Mouse (Mus musculus) CH12.LX (cell line): ENCODE results near the gene Pgm5. TPM values are rescaled to one million over a fixed set of nuclear protein-coding genes. Genes with fewer than 3 reads are reported as not detected.

Experiments
- DNase-seq: peaks from one replicate; pipeline ENCODE4 v3.0.0-alpha.2; 2013; ENCODE audit errors: extremely low read depth
- H3K27ac ChIP-seq: 2 replicates; pipeline ENCODE4 v1.5.1; 2012; ENCODE audit warnings: low read depth, mild to moderate bottlenecking, control low read depth, moderate library complexity; ENCODE audit not compliant: insufficient read depth
- H3K27me3 ChIP-seq: replicated peaks from 2 replicates; pipeline ENCODE3; 2012; ENCODE audit warnings: inconsistent platforms
- H3K36me3 ChIP-seq, 2 experiments: replicated peaks in 1 of 2; 2 replicates each; pipeline versions ENCODE3 to v1.6.1; 2012; ENCODE audit warnings: inconsistent platforms in 1 of 2, low read length in 1 of 2, mild to moderate bottlenecking in 1 of 2, mixed read lengths in 1 of 2, moderate library complexity in 1 of 2; ENCODE audit not compliant: control insufficient read depth in 1 of 2, insufficient read depth in 1 of 2
- H3K4me1 ChIP-seq, 2 experiments: 2 replicates each; pipeline ENCODE4 v1.6.1; 2012; ENCODE audit warnings: inconsistent platforms in 1 of 2, moderate library complexity in 1 of 2; ENCODE audit not compliant: insufficient read depth in 2 of 2, control insufficient read depth in 1 of 2
- H3K4me2 ChIP-seq: 2 replicates; pipeline ENCODE4 v1.6.1; 2012; ENCODE audit warnings: low read depth, mild to moderate bottlenecking, control low read depth; ENCODE audit not compliant: poor library complexity, insufficient read depth, severe bottlenecking
- H3K4me3 ChIP-seq, 3 experiments: fragments of 150-350 bp in 1 of 3; sonication (generic) in 1 of 3; replicated peaks in 1 of 3; 2 replicates each; pipeline versions ENCODE3 to v1.5.1; 2011 to 2012; ENCODE audit warnings: low read depth in 2 of 3, low read length in 2 of 3, mild to moderate bottlenecking in 2 of 3, moderate library complexity in 2 of 3, control low read depth in 1 of 3, improper control_type of control experiment in 1 of 3, inconsistent platforms in 1 of 3, mixed read lengths in 1 of 3; ENCODE audit not compliant: poor library complexity in 1 of 3
- H3K79me2 ChIP-seq: replicated peaks from 2 replicates; pipeline ENCODE4 v1.6.1; 2012; ENCODE audit warnings: mild to moderate bottlenecking, moderate library complexity; ENCODE audit not compliant: control insufficient read depth, poor library complexity, insufficient read depth, severe bottlenecking; ENCODE audit errors: extremely low read depth
- H3K9ac ChIP-seq: 2 replicates; pipeline ENCODE4 v1.6.1; 2012; ENCODE audit warnings: low read depth, mild to moderate bottlenecking, control low read depth, moderate library complexity; ENCODE audit not compliant: insufficient read depth
- H3K9me3 ChIP-seq: replicated peaks from 2 replicates; pipeline ENCODE3; 2012; ENCODE audit warnings: low read length, inconsistent platforms, mixed read lengths
- CHD1 ChIP-seq: IDR thresholded peaks from 2 replicates; pipeline ENCODE4 v1.6.1; 2012; ENCODE audit warnings: low read depth, low read length, improper control_type of control experiment, inconsistent platforms
- E2F4 ChIP-seq: IDR thresholded peaks from 2 replicates; pipeline ENCODE4 v1.6.1; 2011; ENCODE audit warnings: low read depth, low read length, improper control_type of control experiment; ENCODE audit not compliant: insufficient replicate concordance
- ELF1 ChIP-seq: IDR thresholded peaks from 2 replicates; pipeline ENCODE4 v1.6.1; 2014; ENCODE audit warnings: low read depth, mild to moderate bottlenecking, inconsistent platforms, low read length, improper control_type of control experiment
- GABPA ChIP-seq: IDR thresholded peaks from 2 replicates; pipeline ENCODE4 v1.6.1; 2012; ENCODE audit warnings: low read depth, low read length, improper control_type of control experiment, inconsistent platforms; ENCODE audit not compliant: insufficient replicate concordance
- KAT2A ChIP-seq: IDR thresholded peaks from 2 replicates; pipeline ENCODE4 v1.6.1; 2012; ENCODE audit warnings: low read length, improper control_type of control experiment, inconsistent platforms; ENCODE audit not compliant: insufficient replicate concordance
- MAX ChIP-seq: IDR thresholded peaks from 2 replicates; pipeline ENCODE4 v1.6.1; 2011; ENCODE audit warnings: low read length, improper control_type of control experiment
- MXI1 ChIP-seq: IDR thresholded peaks from 2 replicates; pipeline ENCODE4 v1.6.1; 2011; ENCODE audit warnings: mild to moderate bottlenecking, low read depth, low read length, improper control_type of control experiment
- MYC ChIP-seq: IDR thresholded peaks from 2 replicates; pipeline ENCODE4 v1.6.1; 2011; ENCODE audit warnings: low read depth, mild to moderate bottlenecking, improper control_type of control experiment, low read length
- NRF1 ChIP-seq: IDR thresholded peaks from 2 replicates; pipeline ENCODE4 v1.6.1; 2014; ENCODE audit warnings: low read depth, mild to moderate bottlenecking, inconsistent platforms, low read length, improper control_type of control experiment, moderate library complexity
- POLR2AphosphoS2 ChIP-seq: IDR thresholded peaks from 2 replicates; pipeline ENCODE4 v1.6.1; 2011; ENCODE audit warnings: low read depth, low read length, improper control_type of control experiment
- RAD21 ChIP-seq: IDR thresholded peaks from 2 replicates; pipeline ENCODE4 v1.6.1; 2011; ENCODE audit warnings: low read depth, mild to moderate bottlenecking, low read length, improper control_type of control experiment, moderate library complexity
- RCOR1 ChIP-seq: conservative IDR thresholded peaks from 2 replicates; pipeline ENCODE4 v1.6.1; 2012; ENCODE audit warnings: low read depth, mild to moderate bottlenecking, inconsistent platforms, low read length, improper control_type of control experiment
- SIN3A ChIP-seq: IDR thresholded peaks from 2 replicates; pipeline ENCODE4 v1.6.1; 2012; ENCODE audit warnings: low read length, improper control_type of control experiment, inconsistent platforms
- SMC3 ChIP-seq: IDR thresholded peaks from 2 replicates; pipeline ENCODE4 v1.6.1; 2011; ENCODE audit warnings: low read depth, low read length, improper control_type of control experiment
- USF1 ChIP-seq: IDR thresholded peaks from 2 replicates; pipeline ENCODE4 v1.6.1; 2014; ENCODE audit warnings: low read depth, mild to moderate bottlenecking, inconsistent platforms, low read length, improper control_type of control experiment
- USF2 ChIP-seq: conservative IDR thresholded peaks from 2 replicates; pipeline ENCODE4 v1.6.1; 2011; ENCODE audit warnings: low read depth, low read length, improper control_type of control experiment
- ZC3H11A ChIP-seq: IDR thresholded peaks from 2 replicates; pipeline ENCODE4 v1.6.1; 2012; ENCODE audit warnings: low read depth, mild to moderate bottlenecking, inconsistent platforms, low read length, improper control_type of control experiment
- ZKSCAN1 ChIP-seq: IDR thresholded peaks from 2 replicates; pipeline ENCODE4 v1.6.1; 2012; ENCODE audit warnings: low read depth, inconsistent platforms, low read length, improper control_type of control experiment, borderline replicate concordance
- ZMIZ1 ChIP-seq: IDR thresholded peaks from 2 replicates; pipeline ENCODE4 v1.6.1; 2012; ENCODE audit warnings: low read depth, mild to moderate bottlenecking, inconsistent platforms, low read length, improper control_type of control experiment
- ZNF384 ChIP-seq: IDR thresholded peaks from 2 replicates; pipeline ENCODE4 v1.6.1; 2012; ENCODE audit warnings: low read depth, low read length, improper control_type of control experiment, inconsistent platforms
- dilution Hi-C: fragments of 300-500 bp; cut with MboI; formaldehyde crosslinking; loops from 2 replicates; pipeline ENCODE4 v1.14.3; 2020; ENCODE audit warnings: low sequenced_read_pairs; ENCODE audit not compliant: extremely low pct_unique_long_range_greater_than_20kb, extremely low pct_ligation_motif_present
- in situ Hi-C: fragments of 300-500 bp; cut with MboI; formaldehyde crosslinking; loops from 3 replicates; pipeline ENCODE4 v1.14.3; 2019; ENCODE audit warnings: low sequenced_read_pairs, low pct_ligation_motif_present, low pct_unique_long_range_greater_than_20kb, mixed read lengths
- polyA plus RNA-seq: library from polyadenylated mRNA; unstranded; fragments of >175 nt; gene quantifications from 2 replicates; pipeline ENCODE4 v1.2.1, GENCODE M21; 2012; ENCODE audit warnings: low read depth; ENCODE audit not compliant: insufficient read length
- total RNA-seq, 2 experiments: library from RNA; depleted of rRNA; stranded (reverse); fragments of 300-350 nt in 1 of 2; fragments of >200 nt in 1 of 2; gene quantifications; 2 replicates each; pipeline ENCODE4 v1.2.3; 2012 to 2014

Gene Pgm5
- total RNA-seq (2012; rRNA removed) (not detected in 2 replicates), total RNA-seq (2014; rRNA removed) (not detected in 2 replicates), polyA plus RNA-seq (not detected in 2 replicates)

GRCm38 (mm10) chr19:24861612-24862451, at the start of gene Pgm5:
TSS of gene Pgm5 (minus strand) at chr19:24861855.
- in situ Hi-C loops (loop anchor here (25.0 kb wide), 1 partner anchor 575 kb away; the partner anchor contains the start of gene Fxn), dilution Hi-C loops (no loop called here)
- Histone ChIP-seq H3K36me3 (no peaks in the 10 kb centered on the region), H3K79me2 (no peaks in the 10 kb centered on the region), H3K9me3 (peaks cover under 1% of the 10 kb centered on the region), H3K4me1 (no peaks in the 10 kb centered on the region), H3K9ac (no peak within 1 kb of the TSS), H3K4me3 (no peak within 1 kb of the TSS), H3K27ac (no peak within 1 kb of the TSS), H3K27me3 (no peaks in the 10 kb centered on the region), H3K4me2 (no peak within 1 kb of the TSS)
- no peak for DNase-seq
- TF ChIP-seq MYC (no peak), SMC3 (no peak), POLR2AphosphoS2 (no peak), GABPA (no peak), NRF1 (no peak), CHD1 (no peak), ZNF384 (no peak), MXI1 (no peak), ZKSCAN1 (no peak), ELF1 (no peak), USF2 (no peak), SIN3A (no peak), ZC3H11A (no peak), RCOR1 (no peak), ZMIZ1 (no peak), RAD21 (no peak), E2F4 (no peak), MAX (no peak), KAT2A (no peak), USF1 (no peak)
